Mouse (Mus musculus): ENCODE data around the gene Foxn3. TPM values are rescaled to one million over a fixed set of nuclear protein-coding genes. Genes with fewer than 3 reads are reported as not detected.

Foxn3 gene
- total RNA-seq, 2 experiments from 2014 or later: 128 to 143 TPM

- DNase-seq: peak; percentile 41 to 59
- intact Hi-C loops (cut with DNase I): no loop called here
Measured at GRCm38 (mm10) chr12:99529687-99530411, 33.5 kb downstream of the Foxn3 start.

DNA sequence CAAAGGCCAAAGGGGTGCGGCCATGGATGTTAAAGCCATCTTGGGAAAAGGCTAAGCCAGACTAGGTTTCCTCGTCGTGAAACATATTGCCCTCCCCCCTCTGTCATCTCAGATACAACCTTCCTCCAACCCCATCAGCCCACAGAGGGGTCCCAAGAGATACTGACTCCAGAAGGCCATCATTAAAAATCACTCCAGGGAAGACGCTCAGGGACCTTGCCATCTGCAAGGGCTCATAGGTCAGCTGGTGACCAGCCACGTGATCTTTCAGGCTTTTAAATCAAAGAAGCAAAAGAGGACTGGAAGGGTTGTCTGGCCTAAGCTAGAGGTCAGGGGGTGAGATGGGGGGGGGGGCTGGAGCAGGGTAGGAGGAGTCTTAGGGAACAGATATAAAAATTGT is 34.4 kb downstream of the Foxn3 start:
- DNase-seq: no peak
- intact Hi-C loops (cut with DNase I): no loop called here

DNA sequence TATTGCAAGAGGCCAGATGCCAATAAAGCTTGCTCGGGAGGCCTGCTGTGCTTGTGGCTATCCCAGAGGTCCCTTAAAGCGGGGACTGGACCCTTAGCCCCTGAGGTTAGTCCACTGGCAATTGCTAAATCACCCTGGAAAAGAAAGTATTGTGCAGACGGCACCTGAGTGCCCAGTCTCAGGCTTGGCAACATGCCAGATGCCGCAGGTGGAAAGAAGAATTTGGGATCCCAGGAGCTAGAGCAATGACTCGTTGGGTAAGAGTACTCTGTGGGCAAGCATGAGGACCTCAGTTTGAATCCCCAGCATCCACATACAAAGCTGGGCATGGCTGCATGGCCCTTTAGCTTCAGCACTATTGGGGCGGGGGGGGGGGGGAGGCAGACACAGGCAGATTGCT is 35.9 kb downstream of the Foxn3 start:
- DNase-seq: no peak
- intact Hi-C loops (cut with DNase I): no loop called here

DNA sequence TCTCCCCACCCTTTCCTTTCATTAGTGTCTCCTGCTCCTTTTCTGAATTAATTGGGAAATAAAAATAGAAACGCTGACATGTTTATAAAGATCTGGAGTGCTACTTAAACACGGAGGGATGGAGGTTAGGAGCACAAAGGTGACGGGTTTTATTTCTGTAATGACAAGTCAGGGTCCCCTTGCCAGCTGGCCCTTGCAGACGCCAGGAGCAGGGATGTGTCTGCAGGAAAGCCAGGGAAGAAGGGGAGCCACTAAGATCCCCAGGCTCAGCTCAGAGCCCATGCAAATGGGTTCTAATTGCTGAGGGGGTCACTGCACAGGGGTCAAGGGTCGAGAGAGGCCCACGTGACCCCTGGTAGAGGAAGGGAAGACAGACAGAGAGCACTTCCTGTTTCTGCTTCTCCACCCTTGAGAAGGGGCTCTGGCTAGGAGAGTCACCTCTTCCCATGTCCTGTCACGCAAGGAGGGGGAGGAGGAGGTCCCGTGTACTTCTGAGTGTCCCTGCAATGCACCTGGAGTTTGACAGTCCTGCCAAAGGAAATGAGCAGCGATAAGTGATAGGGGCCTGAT is 36.7 kb downstream of the Foxn3 start:
- no peak for DNase-seq
- intact Hi-C loops (cut with DNase I): no loop called here

DNA sequence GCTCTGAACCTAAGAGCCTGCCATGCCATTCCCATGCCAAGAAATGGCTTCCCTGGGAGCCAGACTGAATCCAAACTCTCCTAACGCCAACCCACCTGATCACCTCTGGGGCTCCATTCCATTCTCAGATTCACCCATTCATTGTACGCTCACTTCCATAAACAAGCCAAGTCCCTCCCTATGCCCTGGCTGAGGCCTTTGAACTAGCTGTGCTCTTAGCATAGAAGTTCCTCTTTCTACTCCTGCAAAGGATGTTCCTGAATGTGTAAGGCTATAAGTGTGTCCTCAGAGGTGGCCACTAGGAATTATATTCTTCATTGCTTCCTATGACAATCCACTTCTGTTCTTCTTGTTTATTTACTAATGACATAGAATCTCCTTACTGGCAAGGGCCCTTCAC is 40.5 kb downstream of the Foxn3 start:
- no peak for DNase-seq
- intact Hi-C loops (cut with DNase I): no loop called here

GRCm38 (mm10) chr12:99519862-99520261 is 43.5 kb downstream of the Foxn3 start:
- intact Hi-C loops (cut with DNase I): no loop called here
- DNase-seq: no peak

DNA sequence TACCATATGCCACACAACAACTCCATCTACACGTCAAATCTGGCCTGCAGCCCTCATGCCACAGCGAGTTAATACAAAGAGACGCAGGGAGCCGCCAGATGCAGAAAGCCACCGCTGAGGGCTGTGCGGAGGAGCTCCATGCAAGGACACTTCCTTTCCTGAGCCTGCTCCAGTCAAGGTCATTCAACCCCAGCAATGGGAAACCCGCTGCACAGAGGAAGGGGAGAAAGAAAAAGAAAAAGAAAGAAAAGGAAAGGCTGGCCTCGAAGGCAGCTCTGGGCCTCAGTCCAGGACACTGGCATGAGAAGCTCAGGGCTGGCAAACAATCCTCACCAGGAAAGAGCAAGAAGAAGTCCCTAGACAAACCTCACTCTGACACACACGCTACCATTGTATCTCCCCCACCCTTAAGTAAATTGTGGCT is 44.2 kb downstream of the Foxn3 start:
- intact Hi-C loops (cut with DNase I): no loop called here
- DNase-seq: peak; percentile 19 to 30

DNA sequence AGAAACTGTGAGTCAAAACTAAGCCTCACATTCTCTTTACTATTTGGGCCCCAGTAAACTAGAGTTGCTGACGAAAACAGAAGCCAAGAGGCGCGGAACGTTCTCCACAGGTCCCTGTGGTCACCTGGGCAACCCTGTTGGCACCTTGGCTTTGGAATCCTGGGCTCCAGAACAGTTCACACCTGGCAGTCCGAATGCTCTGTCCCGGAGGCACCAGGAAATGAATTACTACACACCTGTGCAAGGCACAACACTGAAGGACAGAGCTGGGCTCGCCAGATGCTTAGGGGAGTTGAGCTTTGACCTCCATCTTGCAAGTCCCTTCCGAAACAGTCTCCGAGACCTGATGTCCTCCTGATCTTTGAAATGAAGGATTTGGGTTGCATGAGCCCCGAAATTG is 44.7 kb downstream of the Foxn3 start:
- DNase-seq: no peak
- intact Hi-C loops (cut with DNase I): no loop called here

DNA sequence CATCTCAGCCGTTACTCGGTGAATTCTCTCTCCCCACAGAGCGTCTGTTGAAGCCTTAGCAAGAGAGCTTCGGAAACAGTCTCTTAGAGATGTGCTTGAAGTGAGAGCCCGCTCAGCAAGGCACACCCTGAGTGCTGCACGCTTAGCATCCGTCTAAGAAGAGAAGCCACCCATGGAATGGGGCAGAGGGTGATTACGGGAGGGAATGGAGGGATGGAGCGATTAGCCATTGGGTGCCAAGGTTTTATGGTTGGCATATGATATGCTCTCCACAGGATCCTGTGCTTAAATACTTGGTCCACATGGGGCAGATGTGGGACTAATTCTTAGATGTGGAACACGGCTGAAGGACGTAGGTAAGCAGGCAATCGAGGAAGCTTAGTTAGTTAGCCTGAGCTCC is 45.3 kb downstream of the Foxn3 start:
- DNase-seq: no peak
- intact Hi-C loops (cut with DNase I): no loop called here

DNA sequence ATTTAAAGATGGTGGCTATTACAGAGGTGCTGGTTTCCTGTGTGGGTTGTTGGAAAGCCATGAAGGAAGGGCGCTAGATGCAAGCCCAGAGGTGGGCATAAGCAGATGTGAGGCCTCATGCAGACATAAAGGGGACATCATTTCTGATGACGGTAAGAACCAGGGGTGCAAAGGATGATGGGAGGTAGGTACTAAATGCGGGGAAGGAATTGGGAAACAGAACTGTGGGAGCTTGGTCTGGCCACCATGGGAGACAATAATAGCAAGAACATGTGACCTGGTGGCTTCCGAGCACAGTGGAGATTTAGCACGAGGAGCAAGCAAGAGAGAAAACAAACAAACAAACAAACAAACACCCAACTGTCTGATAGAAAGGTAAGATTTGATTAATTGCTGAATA is 46.1 kb downstream of the Foxn3 start:
- intact Hi-C loops (cut with DNase I): no loop called here
- DNase-seq: no peak

DNA sequence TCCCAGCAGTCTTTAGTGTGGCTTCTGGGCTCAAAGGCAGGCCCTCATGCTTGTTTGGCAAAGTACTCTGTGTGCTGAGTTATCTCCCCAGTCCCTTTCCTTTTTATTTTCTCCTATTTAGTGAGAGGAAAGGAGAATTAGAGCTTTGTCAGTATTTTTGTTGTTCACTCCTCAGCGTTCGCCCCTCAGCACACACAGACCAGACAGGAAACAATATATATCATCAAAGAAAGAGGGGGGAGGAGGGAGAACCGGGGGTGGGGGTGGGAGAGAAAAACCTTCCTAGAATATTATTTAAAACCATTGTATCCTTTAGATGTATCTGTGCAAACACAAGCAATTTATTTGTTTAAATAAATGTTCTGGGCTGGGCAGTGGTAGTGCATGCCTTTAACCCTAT is 47.9 kb downstream of the Foxn3 start:
- intact Hi-C loops (cut with DNase I): no loop called here

DNA sequence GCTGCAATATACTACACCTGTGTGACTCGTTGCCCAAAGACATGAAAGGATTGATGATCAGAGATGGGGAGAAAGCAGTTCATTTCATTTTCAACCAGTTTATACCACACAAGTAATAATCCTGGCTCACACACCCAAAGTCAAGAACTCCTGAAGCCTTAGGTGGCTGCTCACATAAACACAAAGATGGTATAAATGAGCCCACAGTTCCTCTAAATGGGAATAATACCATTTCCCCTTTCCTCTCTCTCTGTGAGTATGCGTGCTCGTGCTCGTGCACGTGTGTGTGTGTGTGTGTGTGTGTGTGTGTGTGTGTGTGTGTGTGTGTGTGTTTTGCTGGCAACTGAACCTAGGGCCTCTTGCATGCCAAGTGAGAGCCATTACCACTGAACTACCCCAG is 51.7 kb downstream of the Foxn3 start:
- intact Hi-C loops (cut with DNase I): no loop called here
- no peak for DNase-seq

More for the DNA sequence above, 47.9 kb downstream of the Foxn3 start:
- DNase-seq: no peak

DNA sequence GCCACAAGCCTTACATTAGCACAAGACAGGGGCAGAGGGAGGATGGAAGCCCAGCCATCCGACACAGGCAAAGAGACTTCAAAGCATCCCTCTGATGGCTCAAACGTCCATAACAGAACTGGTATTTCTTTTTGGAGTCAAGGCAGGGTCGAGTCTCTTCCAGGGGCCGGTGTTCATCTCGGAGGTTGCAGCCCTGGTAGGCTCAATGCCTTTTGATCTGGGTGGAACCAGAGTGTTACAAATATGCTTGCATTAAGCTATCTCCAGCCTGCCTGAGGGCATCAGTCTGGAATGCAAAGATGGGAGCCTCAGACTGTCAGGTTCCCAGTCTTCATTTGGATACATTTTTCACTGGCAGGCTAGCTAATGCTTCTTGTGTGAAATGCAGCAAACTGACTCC is 52.6 kb downstream of the Foxn3 start:
- intact Hi-C loops (cut with DNase I): no loop called here
- no peak for DNase-seq

- DNase-seq: no peak
- intact Hi-C loops (cut with DNase I): no loop called here
Measured at GRCm38 (mm10) chr12:99502225-99502624, 61.2 kb downstream of the Foxn3 start.

- intact Hi-C loops (cut with DNase I): no loop called here
- DNase-seq: no peak
Measured at GRCm38 (mm10) chr12:99498978-99499694, 64.2 kb downstream of the Foxn3 start.

- DNase-seq: no peak
- intact Hi-C loops (cut with DNase I): no loop called here
Measured at GRCm38 (mm10) chr12:99498189-99498977, 65.0 kb downstream of the Foxn3 start.

DNA sequence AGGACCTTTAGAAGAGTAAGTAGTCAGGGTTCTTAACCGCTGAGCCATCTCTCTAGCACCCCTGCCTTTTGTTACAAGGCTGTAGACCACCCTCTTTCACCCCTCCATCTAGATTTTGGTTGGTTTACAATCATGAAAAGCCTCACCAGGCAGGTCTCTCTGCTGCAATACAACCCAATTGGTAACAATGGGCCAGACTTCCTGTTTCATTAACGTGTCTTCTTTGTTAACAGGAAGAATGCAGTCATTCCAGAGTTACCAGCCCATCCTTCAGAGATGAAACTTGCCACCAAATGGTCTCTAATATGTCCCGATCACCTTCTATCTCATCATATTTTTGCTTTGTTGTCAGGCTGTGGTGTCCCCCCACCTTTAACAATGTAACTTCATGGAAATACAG is 66.4 kb downstream of the Foxn3 start:
- intact Hi-C loops (cut with DNase I): no loop called here
- no peak for DNase-seq

DNA sequence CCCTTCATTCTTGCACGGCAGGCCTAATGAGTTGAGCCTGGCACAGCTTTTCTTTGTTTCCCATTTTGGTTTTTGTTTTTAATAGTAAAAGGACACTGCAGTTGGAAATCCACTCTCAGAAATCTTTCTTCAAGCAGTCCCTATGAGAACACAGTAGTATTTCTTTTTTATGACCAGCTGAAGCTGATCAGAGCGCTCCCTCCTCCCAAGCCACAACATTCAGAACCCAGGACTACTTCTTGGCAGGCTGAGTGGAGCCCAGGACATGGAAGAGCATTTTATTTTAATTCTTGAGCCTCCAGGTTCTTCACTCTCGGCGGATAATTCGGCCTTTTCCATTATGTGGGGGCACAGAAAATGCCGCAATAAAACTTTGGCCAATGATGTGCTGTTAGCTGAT is 73.2 kb downstream of the Foxn3 start:
- no peak for DNase-seq
- intact Hi-C loops (cut with DNase I): no loop called here

GRCm38 (mm10) chr12:99489001-99489592 is 74.3 kb downstream of the Foxn3 start:
- DNase-seq: no peak
- intact Hi-C loops (cut with DNase I): no loop called here

GRCm38 (mm10) chr12:99480372-99480771 is 83.0 kb downstream of the Foxn3 start:
- no peak for DNase-seq
- intact Hi-C loops (cut with DNase I): no loop called here

DNA sequence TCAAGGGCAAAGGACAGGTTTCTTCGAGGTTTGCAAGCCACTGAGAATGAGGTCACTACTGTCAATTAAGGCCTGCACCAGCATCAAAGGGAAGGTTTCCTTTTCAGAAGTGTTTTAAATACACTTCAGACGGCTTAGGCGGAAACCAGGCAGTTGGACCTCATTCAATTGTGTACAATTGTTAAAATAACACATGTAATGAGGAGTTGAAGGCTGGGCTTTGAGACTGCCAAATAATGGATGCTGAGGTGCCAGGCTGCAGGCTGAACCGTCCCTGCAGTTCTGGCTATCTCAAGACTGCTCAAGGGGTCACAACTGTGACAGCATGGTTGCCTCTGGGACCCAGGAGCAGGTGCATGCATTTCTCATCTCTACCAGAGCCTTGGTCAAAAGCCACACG is 89.2 kb downstream of the Foxn3 start:
- DNase-seq: no peak
- intact Hi-C loops (cut with DNase I): no loop called here

Measured in heart, postnatal 10 days (tissue).